Mouse (Mus musculus) CH12.LX (cell line): Measurements from ENCODE around the gene Lef1. TPM values are rescaled to one million over a fixed set of nuclear protein-coding genes. Genes with fewer than 3 reads are reported as not detected.
A peak's percentile ranks its signal among the peaks of the same experiment; 100 is the strongest.

Experiments used
- DNase-seq: peaks from one replicate; pipeline ENCODE4 v3.0.0-alpha.2; 2013; ENCODE audit errors: extremely low read depth
- H3K27ac ChIP-seq: 2 replicates; pipeline ENCODE4 v1.5.1; 2012; ENCODE audit warnings: low read depth, mild to moderate bottlenecking, control low read depth, moderate library complexity; ENCODE audit not compliant: insufficient read depth
- H3K27me3 ChIP-seq: replicated peaks from 2 replicates; pipeline ENCODE3; 2012; ENCODE audit warnings: inconsistent platforms
- H3K36me3 ChIP-seq, 2 experiments: replicated peaks in 1 of 2; 2 replicates each; pipeline versions ENCODE3 to v1.6.1; 2012; ENCODE audit warnings: inconsistent platforms in 1 of 2, low read length in 1 of 2, mild to moderate bottlenecking in 1 of 2, mixed read lengths in 1 of 2, moderate library complexity in 1 of 2; ENCODE audit not compliant: control insufficient read depth in 1 of 2, insufficient read depth in 1 of 2
- H3K4me1 ChIP-seq, 2 experiments: 2 replicates each; pipeline ENCODE4 v1.6.1; 2012; ENCODE audit warnings: inconsistent platforms in 1 of 2, moderate library complexity in 1 of 2; ENCODE audit not compliant: insufficient read depth in 2 of 2, control insufficient read depth in 1 of 2
- H3K4me2 ChIP-seq: 2 replicates; pipeline ENCODE4 v1.6.1; 2012; ENCODE audit warnings: low read depth, mild to moderate bottlenecking, control low read depth; ENCODE audit not compliant: poor library complexity, insufficient read depth, severe bottlenecking
- H3K4me3 ChIP-seq, 3 experiments: fragments of 150-350 bp in 1 of 3; sonication (generic) in 1 of 3; replicated peaks in 1 of 3; 2 replicates each; pipeline versions ENCODE3 to v1.5.1; 2011 to 2012; ENCODE audit warnings: low read depth in 2 of 3, low read length in 2 of 3, mild to moderate bottlenecking in 2 of 3, moderate library complexity in 2 of 3, control low read depth in 1 of 3, improper control_type of control experiment in 1 of 3, inconsistent platforms in 1 of 3, mixed read lengths in 1 of 3; ENCODE audit not compliant: poor library complexity in 1 of 3
- H3K79me2 ChIP-seq: replicated peaks from 2 replicates; pipeline ENCODE4 v1.6.1; 2012; ENCODE audit warnings: mild to moderate bottlenecking, moderate library complexity; ENCODE audit not compliant: control insufficient read depth, poor library complexity, insufficient read depth, severe bottlenecking; ENCODE audit errors: extremely low read depth
- H3K9ac ChIP-seq: 2 replicates; pipeline ENCODE4 v1.6.1; 2012; ENCODE audit warnings: low read depth, mild to moderate bottlenecking, control low read depth, moderate library complexity; ENCODE audit not compliant: insufficient read depth
- H3K9me3 ChIP-seq: replicated peaks from 2 replicates; pipeline ENCODE3; 2012; ENCODE audit warnings: low read length, inconsistent platforms, mixed read lengths
- CHD2 ChIP-seq: IDR thresholded peaks from 2 replicates; pipeline ENCODE4 v1.6.1; 2011; ENCODE audit warnings: low read length, improper control_type of control experiment
- CTCF ChIP-seq, 2 experiments: IDR thresholded peaks in 1 of 2; conservative IDR thresholded peaks in 1 of 2; 2 replicates each; pipeline ENCODE4 v1.5.1; 2011 to 2012; ENCODE audit warnings: low read depth in 2 of 2, low read length in 2 of 2, improper control_type of control experiment in 1 of 2, inconsistent platforms in 1 of 2, mild to moderate bottlenecking in 1 of 2, moderate library complexity in 1 of 2
- E2F4 ChIP-seq: IDR thresholded peaks from 2 replicates; pipeline ENCODE4 v1.6.1; 2011; ENCODE audit warnings: low read depth, low read length, improper control_type of control experiment; ENCODE audit not compliant: insufficient replicate concordance
- ELF1 ChIP-seq: IDR thresholded peaks from 2 replicates; pipeline ENCODE4 v1.6.1; 2014; ENCODE audit warnings: low read depth, mild to moderate bottlenecking, inconsistent platforms, low read length, improper control_type of control experiment
- EP300 ChIP-seq: IDR thresholded peaks from 2 replicates; pipeline ENCODE4 v1.6.1; 2011; ENCODE audit warnings: low read length, improper control_type of control experiment
- ETS1 ChIP-seq: conservative IDR thresholded peaks from 2 replicates; pipeline ENCODE4 v1.6.1; 2012; ENCODE audit warnings: low read depth, mild to moderate bottlenecking, inconsistent platforms, low read length, improper control_type of control experiment, moderate library complexity
- GABPA ChIP-seq: IDR thresholded peaks from 2 replicates; pipeline ENCODE4 v1.6.1; 2012; ENCODE audit warnings: low read depth, low read length, improper control_type of control experiment, inconsistent platforms; ENCODE audit not compliant: insufficient replicate concordance
- IRF4 ChIP-seq: IDR thresholded peaks from 2 replicates; pipeline ENCODE4 v1.6.1; 2014; ENCODE audit warnings: low read depth, mild to moderate bottlenecking, inconsistent platforms, low read length, improper control_type of control experiment
- KAT2A ChIP-seq: IDR thresholded peaks from 2 replicates; pipeline ENCODE4 v1.6.1; 2012; ENCODE audit warnings: low read length, improper control_type of control experiment, inconsistent platforms; ENCODE audit not compliant: insufficient replicate concordance
- MAFK ChIP-seq: IDR thresholded peaks from 2 replicates; pipeline ENCODE4 v1.6.1; 2011; ENCODE audit warnings: low read length, improper control_type of control experiment; ENCODE audit not compliant: insufficient replicate concordance
- MAX ChIP-seq: IDR thresholded peaks from 2 replicates; pipeline ENCODE4 v1.6.1; 2011; ENCODE audit warnings: low read length, improper control_type of control experiment
- MEF2A ChIP-seq: IDR thresholded peaks from 2 replicates; pipeline ENCODE4 v1.6.1; 2014; ENCODE audit warnings: low read depth, mild to moderate bottlenecking, inconsistent platforms, low read length, improper control_type of control experiment, borderline replicate concordance
- MYC ChIP-seq: IDR thresholded peaks from 2 replicates; pipeline ENCODE4 v1.6.1; 2011; ENCODE audit warnings: low read depth, mild to moderate bottlenecking, improper control_type of control experiment, low read length
- NELFE ChIP-seq: IDR thresholded peaks from 2 replicates; pipeline ENCODE4 v1.6.1; 2011; ENCODE audit warnings: low read depth, low read length, improper control_type of control experiment
- PAX5 ChIP-seq: IDR thresholded peaks from 2 replicates; pipeline ENCODE4 v1.6.1; 2012; ENCODE audit warnings: low read length, inconsistent platforms, mixed read lengths
- POLR2A ChIP-seq: IDR thresholded peaks from 2 replicates; pipeline ENCODE4 v1.6.1; 2011; ENCODE audit warnings: low read depth, mild to moderate bottlenecking, improper control_type of control experiment, low read length
- POLR2AphosphoS2 ChIP-seq: IDR thresholded peaks from 2 replicates; pipeline ENCODE4 v1.6.1; 2011; ENCODE audit warnings: low read depth, low read length, improper control_type of control experiment
- RAD21 ChIP-seq: IDR thresholded peaks from 2 replicates; pipeline ENCODE4 v1.6.1; 2011; ENCODE audit warnings: low read depth, mild to moderate bottlenecking, low read length, improper control_type of control experiment, moderate library complexity
- RCOR1 ChIP-seq: conservative IDR thresholded peaks from 2 replicates; pipeline ENCODE4 v1.6.1; 2012; ENCODE audit warnings: low read depth, mild to moderate bottlenecking, inconsistent platforms, low read length, improper control_type of control experiment
- SMC3 ChIP-seq: IDR thresholded peaks from 2 replicates; pipeline ENCODE4 v1.6.1; 2011; ENCODE audit warnings: low read depth, low read length, improper control_type of control experiment
- TCF12 ChIP-seq: IDR thresholded peaks from 2 replicates; pipeline ENCODE4 v1.6.1; 2014; ENCODE audit warnings: low read depth, mild to moderate bottlenecking, inconsistent platforms, low read length, improper control_type of control experiment
- UBTF ChIP-seq: IDR thresholded peaks from 2 replicates; pipeline ENCODE4 v1.6.1; 2012; ENCODE audit warnings: low read depth, mild to moderate bottlenecking, inconsistent platforms, low read length, improper control_type of control experiment, moderate library complexity
- USF1 ChIP-seq: IDR thresholded peaks from 2 replicates; pipeline ENCODE4 v1.6.1; 2014; ENCODE audit warnings: low read depth, mild to moderate bottlenecking, inconsistent platforms, low read length, improper control_type of control experiment
- USF2 ChIP-seq: conservative IDR thresholded peaks from 2 replicates; pipeline ENCODE4 v1.6.1; 2011; ENCODE audit warnings: low read depth, low read length, improper control_type of control experiment
- ZKSCAN1 ChIP-seq: IDR thresholded peaks from 2 replicates; pipeline ENCODE4 v1.6.1; 2012; ENCODE audit warnings: low read depth, inconsistent platforms, low read length, improper control_type of control experiment, borderline replicate concordance
- ZNF384 ChIP-seq: IDR thresholded peaks from 2 replicates; pipeline ENCODE4 v1.6.1; 2012; ENCODE audit warnings: low read depth, low read length, improper control_type of control experiment, inconsistent platforms
- dilution Hi-C: fragments of 300-500 bp; cut with MboI; formaldehyde crosslinking; loops from 2 replicates; pipeline ENCODE4 v1.14.3; 2020; ENCODE audit warnings: low sequenced_read_pairs; ENCODE audit not compliant: extremely low pct_unique_long_range_greater_than_20kb, extremely low pct_ligation_motif_present
- in situ Hi-C: fragments of 300-500 bp; cut with MboI; formaldehyde crosslinking; loops from 3 replicates; pipeline ENCODE4 v1.14.3; 2019; ENCODE audit warnings: low sequenced_read_pairs, low pct_ligation_motif_present, low pct_unique_long_range_greater_than_20kb, mixed read lengths
- polyA plus RNA-seq: library from polyadenylated mRNA; unstranded; fragments of >175 nt; gene quantifications from 2 replicates; pipeline ENCODE4 v1.2.1, GENCODE M21; 2012; ENCODE audit warnings: low read depth; ENCODE audit not compliant: insufficient read length
- total RNA-seq, 2 experiments: library from RNA; depleted of rRNA; stranded (reverse); fragments of 300-350 nt in 1 of 2; fragments of >200 nt in 1 of 2; gene quantifications; 2 replicates each; pipeline ENCODE4 v1.2.3; 2012 to 2014

The Lef1 gene
- total and polyA plus RNA-seq, 3 experiments, result 1.8 to 14.5 (median 4.4) TPM

DNA sequence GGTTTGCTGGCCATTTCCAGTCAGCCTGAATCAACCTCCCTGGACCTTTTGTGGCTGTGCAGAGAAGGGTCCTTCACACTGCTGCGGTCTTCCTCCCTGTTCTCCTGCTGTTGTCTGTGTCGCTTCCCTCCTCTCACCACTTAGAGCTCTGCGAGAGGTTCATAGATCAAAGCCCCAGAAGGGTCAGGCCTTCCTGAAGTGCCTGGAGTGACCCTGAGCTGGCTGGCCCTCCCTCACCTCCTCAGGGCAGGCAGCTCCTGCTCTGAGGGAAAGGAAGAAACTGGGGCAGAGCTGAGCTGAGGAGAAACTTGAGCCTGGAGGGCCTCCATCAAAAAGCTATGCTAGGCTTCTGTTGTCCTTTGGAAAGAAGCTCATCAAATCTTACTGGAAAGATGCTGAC lies 45.4 kb downstream of the Lef1 start:
- peak overlapping the region; percentile 51 for H3K9ac ChIP-seq
- H3K4me3 ChIP-seq, result no peak overlapping the region
- H3K4me2 ChIP-seq, result peak overlapping the region; percentile 55
- H3K36me3 ChIP-seq, result peaks cover 3 to 12% of the 10 kb centered on the region in 2 experiments
- peaks cover 4% of the 10 kb centered on the region; the same call in 1 of the 2 replicates for H3K79me2 ChIP-seq
- in situ Hi-C loops, result no loop called here
- DNase-seq, result no peak
- dilution Hi-C loops, result no loop called here
- H3K27ac ChIP-seq, result peak overlapping the region; percentile 65
- peaks cover 14 to 41% of the 10 kb centered on the region in 2 experiments for H3K4me1 ChIP-seq
- H3K9me3 ChIP-seq, result peaks cover 18% of the 10 kb centered on the region
- TF ChIP-seq ELF1, result no peak
- no peak for TF ChIP-seq NELFE
- no peak for TF ChIP-seq ZKSCAN1
- TF ChIP-seq USF1, result no peak
- TF ChIP-seq ETS1, result no peak
- TF ChIP-seq UBTF, result no peak
- TF ChIP-seq SMC3, result no peak
- no peak for TF ChIP-seq POLR2AphosphoS2
- no peak for TF ChIP-seq E2F4
- TF ChIP-seq TCF12, result no peak
- no peak for TF ChIP-seq MAX
- no peak for TF ChIP-seq MEF2A
- TF ChIP-seq KAT2A, result no peak
- TF ChIP-seq, all 38 proteins: peak for 0
- no peaks in the 10 kb centered on the region for H3K27me3 ChIP-seq

- in situ Hi-C loops (no loop called here), dilution Hi-C loops (no loop called here)
- H3K27me3 ChIP-seq, result no peaks in the 10 kb centered on the region
- peak overlapping the region; percentile 17; the same call in 1 of the 2 replicates for H3K4me2 ChIP-seq
- no peak overlapping the region for H3K4me3 ChIP-seq
- H3K4me1 ChIP-seq, result peaks cover 14 to 41% of the 10 kb centered on the region in 2 experiments
- peak overlapping the region; percentile 40 for H3K27ac ChIP-seq
- H3K9ac ChIP-seq, result 0 out of 2 replicates have a peak overlapping the region, but pooled peaks have one; percentile 3
- peaks cover 4% of the 10 kb centered on the region; the same call in 1 of the 2 replicates for H3K79me2 ChIP-seq
- peaks cover 3 to 12% of the 10 kb centered on the region in 2 experiments for H3K36me3 ChIP-seq
- peaks cover 18% of the 10 kb centered on the region for H3K9me3 ChIP-seq
- DNase-seq, result no peak
- TF ChIP-seq POLR2AphosphoS2 (no peak), RCOR1 (no peak), UBTF (no peak), USF2 (no peak), POLR2A (no peak), MAFK (no peak), GABPA (no peak), MAX (no peak), CTCF (conservative IDR thresholded peaks at IDR 0.05 in 1 of 2, IDR thresholded peaks at IDR 0.05 in 1 of 2; ENCODE audit: low read depth in 2 of 2, low read length in 2 of 2) (no peak), IRF4 (no peak), RAD21 (no peak), ZNF384 (no peak), TCF12 (no peak), SMC3 (no peak), PAX5 (no peak), ZKSCAN1 (no peak), EP300 (no peak), MYC (no peak), CHD2 (no peak)
Observed at GRCm38 (mm10) chr3:131156377-131156776, 46.1 kb downstream of the Lef1 start.
